Mouse (Mus musculus) ES-Bruce4 (cell line): ENCODE results near the gene Pim3. TPM values are rescaled to one million over a fixed set of nuclear protein-coding genes. Genes with fewer than 3 reads are reported as not detected.

Experiments used
- H3K27ac ChIP-seq: 2 replicates; pipeline ENCODE4 v1.5.1; 2012; ENCODE audit warnings: low read length, inconsistent platforms; ENCODE audit not compliant: insufficient read depth
- H3K27me3 ChIP-seq: 2 replicates; pipeline ENCODE4 v1.6.1; 2012; ENCODE audit warnings: mild to moderate bottlenecking, low read length, inconsistent platforms; ENCODE audit not compliant: control insufficient read depth, poor library complexity, insufficient read depth, severe bottlenecking
- H3K36me3 ChIP-seq: 2 replicates; pipeline ENCODE4 v1.6.1; 2012; ENCODE audit warnings: inconsistent platforms, mild to moderate bottlenecking, low read length, moderate library complexity; ENCODE audit not compliant: control insufficient read depth, poor library complexity, insufficient read depth, severe bottlenecking
- H3K4me1 ChIP-seq: one replicate; pipeline ENCODE4 v1.8.1; 2011; ENCODE audit warnings: low read length; ENCODE audit not compliant: control insufficient read depth, insufficient read depth
- H3K4me3 ChIP-seq: 2 replicates; pipeline ENCODE4 v1.5.1; 2011; ENCODE audit warnings: low read depth, mild to moderate bottlenecking, low read length
- H3K9ac ChIP-seq: 2 replicates; pipeline ENCODE4 v1.6.1; 2012; ENCODE audit warnings: low read depth, mild to moderate bottlenecking, inconsistent platforms; ENCODE audit not compliant: poor library complexity, severe bottlenecking
- H3K9me3 ChIP-seq: replicated peaks from 2 replicates; pipeline ENCODE4 v1.6.1; 2012; ENCODE audit warnings: mild to moderate bottlenecking, low read length, inconsistent platforms; ENCODE audit not compliant: control insufficient read depth, poor library complexity, insufficient read depth, severe bottlenecking
- CTCF ChIP-seq: IDR thresholded peaks from one replicate; pipeline ENCODE4 v1.8.1; 2011; ENCODE audit warnings: low read depth, low read length
- EP300 ChIP-seq: IDR thresholded peaks from 2 replicates; pipeline ENCODE4 v1.6.1; 2011; ENCODE audit warnings: low read depth, low read length; ENCODE audit not compliant: insufficient read depth
- POLR2A ChIP-seq: IDR thresholded peaks from one replicate; pipeline ENCODE4 v1.8.1; 2011; ENCODE audit warnings: low read length; ENCODE audit not compliant: insufficient read depth
- polyA plus RNA-seq: library from polyadenylated mRNA; stranded (reverse); fragments of >200 nt; gene quantifications from 2 replicates; pipeline ENCODE4 v1.2.4, GENCODE M21; 2011; ENCODE audit warnings: low read depth; ENCODE audit not compliant: missing spikeins, insufficient read depth, insufficient read length

The Pim3 gene
- polyA plus RNA-seq, 1 experiment, result 128 TPM

GRCm38 (mm10) chr15:88832536-88832935 lies 29.4 kb upstream of the Pim3 start:
- Histone ChIP-seq H3K27me3 (no peaks in the 10 kb centered on the region), H3K9me3 (no peaks in the 10 kb centered on the region), H3K9ac (no peak overlapping the region), H3K4me1 (peaks cover 2% of the 10 kb centered on the region), H3K36me3 (no peaks in the 10 kb centered on the region), H3K4me3 (no peak overlapping the region), H3K27ac (no peak overlapping the region)
- no peak for TF ChIP-seq POLR2A
- no peak for TF ChIP-seq EP300
- TF ChIP-seq CTCF, result no peak

GRCm38 (mm10) chr15:88836031-88836430 lies 26.0 kb upstream of the Pim3 start:
- Histone ChIP-seq H3K9me3 (no peaks in the 10 kb centered on the region), H3K27me3 (no peaks in the 10 kb centered on the region), H3K4me1 (peaks cover 6% of the 10 kb centered on the region), H3K27ac (peak overlapping the region; percentile 53; the same call in 1 of the 2 replicates), H3K9ac (peak overlapping the region; percentile 31), H3K36me3 (no peaks in the 10 kb centered on the region), H3K4me3 (no peak overlapping the region)
- no peak for TF ChIP-seq POLR2A
- no peak for TF ChIP-seq EP300
- peak; percentile 15 for TF ChIP-seq CTCF

- no peak for TF ChIP-seq CTCF
- TF ChIP-seq EP300, result no peak
- TF ChIP-seq POLR2A, result no peak
- Histone ChIP-seq H3K27me3 (no peaks in the 10 kb centered on the region), H3K9me3 (no peaks in the 10 kb centered on the region), H3K4me3 (peak overlapping the region; percentile 66), H3K27ac (peak overlapping the region; percentile 53), H3K36me3 (no peaks in the 10 kb centered on the region), H3K4me1 (peaks cover 6% of the 10 kb centered on the region), H3K9ac (peak overlapping the region; percentile 31)
Observed at GRCm38 (mm10) chr15:88836571-88836970, 25.4 kb upstream of the Pim3 start.

- no peaks in the 10 kb centered on the region for H3K36me3 ChIP-seq
- peaks cover 6% of the 10 kb centered on the region for H3K4me1 ChIP-seq
- peak overlapping the region; percentile 76 for H3K27ac ChIP-seq
- H3K9me3 ChIP-seq, result no peaks in the 10 kb centered on the region
- H3K27me3 ChIP-seq, result no peaks in the 10 kb centered on the region
- peak overlapping the region; percentile 31 for H3K9ac ChIP-seq
- peak overlapping the region; percentile 66 for H3K4me3 ChIP-seq
- TF ChIP-seq EP300 (peak; percentile 49; the same call in 1 of the 2 replicates), CTCF (no peak), POLR2A (no peak)
Observed at GRCm38 (mm10) chr15:88837199-88837932, 24.6 kb upstream of the Pim3 start.

GRCm38 (mm10) chr15:88837977-88838376 lies 24.0 kb upstream of the Pim3 start:
- peak overlapping the region; percentile 84 for H3K27ac ChIP-seq
- H3K4me1 ChIP-seq, result peaks cover 5% of the 10 kb centered on the region
- H3K36me3 ChIP-seq, result no peaks in the 10 kb centered on the region
- H3K27me3 ChIP-seq, result no peaks in the 10 kb centered on the region
- peak overlapping the region; percentile 31; the same call in 1 of the 2 replicates for H3K9ac ChIP-seq
- TF ChIP-seq EP300 (no peak), CTCF (no peak), POLR2A (no peak)
- H3K9me3 ChIP-seq, result no peaks in the 10 kb centered on the region
- H3K4me3 ChIP-seq, result peak overlapping the region; percentile 42

- H3K4me1 ChIP-seq, result peaks cover 5% of the 10 kb centered on the region
Observed at GRCm38 (mm10) chr15:88839271-88839670, 22.7 kb upstream of the Pim3 start.

More at GRCm38 (mm10) chr15:88839271-88839670, 22.7 kb upstream of the Pim3 start:
- Histone ChIP-seq H3K27ac (peak overlapping the region; percentile 36), H3K36me3 (no peaks in the 10 kb centered on the region), H3K4me3 (no peak overlapping the region), H3K9ac (peak overlapping the region; percentile 42; the same call in 1 of the 2 replicates), H3K27me3 (no peaks in the 10 kb centered on the region), H3K9me3 (no peaks in the 10 kb centered on the region)
- TF ChIP-seq CTCF, result no peak
- TF ChIP-seq EP300, result no peak
- no peak for TF ChIP-seq POLR2A
